Mouse (Mus musculus) spleen, adult 2 months (tissue): ENCODE results near the gene Srp14.

Experiments
- CTCF ChIP-seq: fragments of 200-500 bp; IDR thresholded peaks from 2 replicates; pipeline ENCODE4 v1.5.1; 2011; ENCODE audit warnings: mild to moderate bottlenecking, inconsistent platforms; ENCODE audit not compliant: insufficient read depth, insufficient read length, insufficient replicate concordance; ENCODE audit errors: extremely low read depth
- POLR2A ChIP-seq: fragments of 200-500 bp; IDR thresholded peaks from 2 replicates; pipeline ENCODE4 v1.6.1; 2011; ENCODE audit warnings: low read depth, low read length, inconsistent platforms

- TF ChIP-seq CTCF (no peak), POLR2A (no peak)
Observed at GRCm38 (mm10) chr2:118510447-118511310, 31.2 kb upstream of the Srp14 start.
